Mouse (Mus musculus) liver, embryonic 14.5 days (tissue): ENCODE results near the gene Cdca4.

Experiments
- CTCF ChIP-seq: IDR thresholded peaks from 2 replicates; pipeline ENCODE4 v1.5.1; 2016; ENCODE audit warnings: antibody characterized with exemption, low read depth, control low read depth
- EP300 ChIP-seq: IDR thresholded peaks from 2 replicates; pipeline ENCODE4 v1.6.1; 2016; ENCODE audit warnings: antibody characterized with exemption, low read depth

GRCm38 (mm10) chr12:112798716-112799115, 30.5 kb downstream of the Cdca4 start:
- TF ChIP-seq CTCF = no peak
- TF ChIP-seq EP300 = no peak
